Mouse (Mus musculus) heart, embryonic 12.5 days (tissue): ENCODE data around the gene Mcee. TPM values are rescaled to one million over a fixed set of nuclear protein-coding genes. Genes with fewer than 3 reads are reported as not detected.

Experiments used
- ATAC-seq: fragments of 200-750 bp; cut with Nextera tagmentation; 2 replicates; pipeline ENCODE4 v1.8.0; 2017; ENCODE audit warnings: moderate TSS enrichment, moderate library complexity; ENCODE audit not compliant: insufficient number of reproducible peaks, low FRiP score
- H3K27ac ChIP-seq: fragments of 300-500 bp; sonication (generic); 2 replicates; pipeline ENCODE4 v1.5.1; 2016; ENCODE audit warnings: mild to moderate bottlenecking, moderate library complexity; ENCODE audit not compliant: poor library complexity, severe bottlenecking
- H3K27me3 ChIP-seq: fragments of 300-500 bp; sonication (generic); replicated peaks from 2 replicates; pipeline ENCODE4 v1.6.1; 2016; ENCODE audit warnings: mild to moderate bottlenecking, moderate library complexity
- H3K36me3 ChIP-seq: fragments of 300-500 bp; sonication (generic); 2 replicates; pipeline ENCODE4 v1.6.1; 2016; ENCODE audit warnings: mild to moderate bottlenecking, moderate library complexity
- H3K4me1 ChIP-seq: fragments of 300-500 bp; sonication (generic); replicated peaks from 2 replicates; pipeline ENCODE4 v1.6.1; 2016; ENCODE audit warnings: mild to moderate bottlenecking
- H3K4me2 ChIP-seq: fragments of 300-500 bp; sonication (generic); 2 replicates; pipeline ENCODE4 v1.6.1; 2016; ENCODE audit warnings: mild to moderate bottlenecking, moderate library complexity
- H3K4me3 ChIP-seq: fragments of 300-500 bp; sonication (generic); 2 replicates; pipeline ENCODE4 v1.5.1; 2016; ENCODE audit warnings: mild to moderate bottlenecking
- H3K9ac ChIP-seq: fragments of 300-500 bp; sonication (generic); 2 replicates; pipeline ENCODE4 v1.6.1; 2016; ENCODE audit warnings: mild to moderate bottlenecking, moderate library complexity
- H3K9me3 ChIP-seq: fragments of 300-500 bp; sonication (generic); replicated peaks from 2 replicates; pipeline ENCODE4 v1.6.1; 2016; ENCODE audit warnings: mild to moderate bottlenecking, moderate library complexity
- WGBS: fragments of 180-500 bp; shearing (Covaris S2); methylation state at CpG from one replicate; pipeline ENCODE4 v1.1.7; 2016; 5-methylcytosine and 5-hydroxymethylcytosine counted together
- polyA plus RNA-seq: library from polyadenylated mRNA; unstranded; fragments of >200 nt; fragmentation: Nextera tagmentation; extraction: Ambion mirVana; gene quantifications from 2 replicates; pipeline ENCODE4 v1.2.1, GENCODE M21; 2016

Mcee gene
- polyA plus RNA-seq, 1 experiment from 2014 or later, result 95.2 TPM

DNA sequence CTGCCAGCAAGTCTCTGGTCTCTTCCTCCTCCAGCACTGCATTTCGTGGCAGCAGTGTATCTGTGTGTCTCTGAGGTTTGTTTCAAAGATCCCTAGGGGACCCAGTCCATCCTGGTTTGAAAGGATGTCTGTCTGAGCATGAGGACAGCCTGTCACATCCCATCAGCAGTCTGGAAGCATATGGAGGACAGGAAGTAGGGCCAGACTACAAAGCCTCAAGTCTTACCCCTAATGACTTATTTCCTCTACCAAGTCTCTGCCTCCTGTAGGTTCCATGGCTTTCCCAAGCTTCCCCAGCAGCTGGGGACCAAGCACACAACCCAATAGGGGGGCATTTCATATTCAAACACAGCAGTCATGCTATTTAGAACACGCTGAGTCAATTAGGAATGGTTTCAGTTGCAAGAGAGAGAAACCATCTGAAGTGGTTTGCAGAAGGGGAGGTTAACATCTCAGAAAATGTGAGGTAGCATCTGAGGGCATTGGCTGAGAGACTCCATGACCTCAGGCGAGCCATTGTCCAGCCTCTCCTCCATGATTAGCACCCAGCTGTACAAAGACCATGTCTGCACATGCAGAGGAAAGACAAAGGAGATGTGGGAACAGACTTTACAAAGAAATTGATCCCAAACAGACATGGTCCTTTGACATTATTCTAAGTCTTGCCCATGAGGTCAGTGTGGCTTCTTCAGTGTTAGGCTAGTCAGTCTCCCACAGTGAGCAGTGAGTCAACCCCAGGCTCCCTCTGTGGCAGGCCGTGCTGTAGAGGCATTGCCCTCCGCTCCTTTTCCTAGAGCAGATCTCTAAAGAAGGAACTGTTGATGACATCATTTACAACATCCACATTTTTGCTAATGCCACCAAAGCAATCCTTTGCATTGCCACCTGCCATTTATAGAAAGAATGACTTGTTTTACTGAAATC lies 47.5 kb downstream of the Mcee start:
- no peaks in the 10 kb centered on the region for H3K36me3 ChIP-seq
- no peak overlapping the region for H3K27ac ChIP-seq
- H3K27me3 ChIP-seq, result no peaks in the 10 kb centered on the region
- no peak overlapping the region for H3K9ac ChIP-seq
- no peak for ATAC-seq
- no peaks in the 10 kb centered on the region for H3K4me1 ChIP-seq
- H3K4me3 ChIP-seq, result no peak overlapping the region
- WGBS, result 58% methylated on average over 5 of the region's 5 CpGs
- H3K9me3 ChIP-seq, result no peaks in the 10 kb centered on the region
- no peak overlapping the region for H3K4me2 ChIP-seq

GRCm38 (mm10) chr7:64440519-64440918 lies 48.1 kb downstream of the Mcee start:
- Histone ChIP-seq H3K36me3 (no peaks in the 10 kb centered on the region), H3K4me2 (no peak overlapping the region), H3K4me1 (no peaks in the 10 kb centered on the region), H3K9ac (no peak overlapping the region), H3K27ac (no peak overlapping the region), H3K4me3 (no peak overlapping the region), H3K27me3 (no peaks in the 10 kb centered on the region), H3K9me3 (no peaks in the 10 kb centered on the region)
- 74% methylated on average over 8 of the region's 8 CpGs for WGBS
- ATAC-seq, result no peak

DNA sequence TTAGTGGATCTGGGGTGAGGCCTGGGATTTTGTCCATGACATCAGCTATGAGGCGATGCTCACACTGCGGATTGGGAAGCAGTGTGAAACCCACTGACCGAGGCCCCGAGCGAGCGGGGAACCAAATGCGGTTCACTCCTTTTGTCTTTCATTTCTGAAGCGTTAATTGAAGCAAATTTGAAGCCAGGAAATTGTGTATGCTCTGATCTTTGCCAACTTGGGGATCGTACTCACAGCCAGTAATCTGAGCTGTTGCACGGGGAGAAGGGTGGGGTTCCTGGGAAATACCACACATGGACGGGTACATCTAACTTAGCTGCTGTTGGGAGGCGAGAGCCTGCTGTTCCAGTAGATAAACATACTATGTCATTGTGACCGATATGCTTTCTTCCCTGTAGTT lies 58.2 kb downstream of the Mcee start:
- WGBS, result 76% methylated on average over 13 of the region's 13 CpGs
- Histone ChIP-seq H3K4me3 (no peak overlapping the region), H3K27me3 (no peaks in the 10 kb centered on the region), H3K27ac (no peak overlapping the region), H3K4me1 (no peaks in the 10 kb centered on the region), H3K9ac (no peak overlapping the region), H3K4me2 (no peak overlapping the region), H3K36me3 (no peaks in the 10 kb centered on the region), H3K9me3 (no peaks in the 10 kb centered on the region)
- no peak for ATAC-seq

DNA sequence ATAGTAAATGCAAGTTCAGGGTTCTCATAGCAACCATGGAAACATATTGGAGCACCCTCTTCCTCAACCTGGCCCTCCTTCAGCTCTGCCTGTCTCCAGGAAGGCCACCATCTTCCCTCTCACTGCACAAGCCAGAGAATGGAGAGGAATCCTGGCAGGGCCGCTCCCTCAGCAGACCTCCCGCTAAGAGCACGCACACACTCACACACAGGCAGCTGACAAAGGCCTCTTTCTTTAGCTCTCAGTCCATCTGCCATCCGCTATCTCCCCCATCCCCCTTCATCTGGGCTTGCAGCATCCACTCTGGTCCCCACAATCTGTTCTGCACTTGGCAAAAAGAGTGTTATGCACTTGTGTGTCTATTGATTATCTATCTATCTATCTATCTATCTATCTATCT lies 59.0 kb downstream of the Mcee start:
- H3K9ac ChIP-seq, result no peak overlapping the region
- WGBS, result 77% methylated on average over 4 of the region's 4 CpGs
- H3K4me2 ChIP-seq, result no peak overlapping the region
- no peaks in the 10 kb centered on the region for H3K9me3 ChIP-seq
- no peaks in the 10 kb centered on the region for H3K36me3 ChIP-seq
- no peaks in the 10 kb centered on the region for H3K4me1 ChIP-seq
- no peak for ATAC-seq
- H3K4me3 ChIP-seq, result no peak overlapping the region
- H3K27ac ChIP-seq, result no peak overlapping the region
- H3K27me3 ChIP-seq, result no peaks in the 10 kb centered on the region

GRCm38 (mm10) chr7:64451861-64452382 lies 59.5 kb downstream of the Mcee start:
- no peak overlapping the region for H3K9ac ChIP-seq
- no peak for ATAC-seq
- 76% methylated on average over 5 of the region's 5 CpGs for WGBS
- H3K36me3 ChIP-seq, result no peaks in the 10 kb centered on the region
- no peaks in the 10 kb centered on the region for H3K27me3 ChIP-seq
- no peak overlapping the region for H3K4me2 ChIP-seq
- no peaks in the 10 kb centered on the region for H3K9me3 ChIP-seq
- H3K4me1 ChIP-seq, result no peaks in the 10 kb centered on the region
- H3K27ac ChIP-seq, result no peak overlapping the region
- no peak overlapping the region for H3K4me3 ChIP-seq

DNA sequence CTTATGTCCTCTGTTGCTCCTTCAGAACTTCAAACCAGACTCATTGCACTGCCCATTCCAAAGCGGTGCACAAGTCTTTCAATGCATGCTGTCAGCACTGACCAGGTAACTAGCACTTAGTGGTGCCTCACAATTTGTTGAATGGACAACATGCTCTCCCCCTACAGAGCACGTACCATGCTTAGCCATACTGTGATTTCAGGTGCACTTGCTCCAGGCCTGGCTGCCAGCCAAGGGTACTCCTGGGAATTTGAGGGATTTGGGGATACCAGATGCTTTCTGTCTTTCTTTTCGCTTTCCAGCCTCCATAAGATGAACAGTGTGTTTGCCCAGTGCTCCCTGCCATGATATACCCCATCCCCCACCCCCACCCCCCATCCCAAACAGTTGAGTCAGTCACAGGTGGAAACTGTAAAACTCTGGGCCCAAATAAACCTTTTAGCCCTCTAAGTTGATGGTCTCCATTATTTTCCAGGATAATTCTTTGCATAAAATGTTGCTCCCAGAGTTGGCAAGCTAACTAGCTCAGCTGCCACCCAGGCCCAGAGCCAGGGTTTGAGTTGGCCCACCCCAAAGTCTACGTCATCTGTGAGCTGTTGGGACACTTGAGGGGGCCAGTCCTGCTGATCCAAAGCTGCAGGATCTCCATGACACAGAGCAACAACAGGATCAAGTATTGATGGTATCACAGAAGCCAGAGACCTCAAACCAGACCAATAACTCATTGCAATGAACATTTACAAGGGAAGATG lies 60.2 kb downstream of the Mcee start:
- no peak overlapping the region for H3K4me2 ChIP-seq
- H3K9me3 ChIP-seq, result no peaks in the 10 kb centered on the region
- H3K36me3 ChIP-seq, result no peaks in the 10 kb centered on the region
- no peaks in the 10 kb centered on the region for H3K4me1 ChIP-seq
- no peak overlapping the region for H3K4me3 ChIP-seq
- no peaks in the 10 kb centered on the region for H3K27me3 ChIP-seq
- WGBS, result 80% methylated on average over 4 of the region's 4 CpGs
- H3K27ac ChIP-seq, result no peak overlapping the region
- ATAC-seq, result no peak
- H3K9ac ChIP-seq, result no peak overlapping the region

- no peaks in the 10 kb centered on the region for H3K4me1 ChIP-seq
- no peaks in the 10 kb centered on the region for H3K27me3 ChIP-seq
- ATAC-seq, result no peak
- 76% methylated on average over 4 of the region's 4 CpGs for WGBS
- no peaks in the 10 kb centered on the region for H3K9me3 ChIP-seq
- H3K4me2 ChIP-seq, result no peak overlapping the region
- H3K9ac ChIP-seq, result no peak overlapping the region
- H3K4me3 ChIP-seq, result no peak overlapping the region
- no peaks in the 10 kb centered on the region for H3K36me3 ChIP-seq
- no peak overlapping the region for H3K27ac ChIP-seq
These were observed 63.8 kb downstream of the Mcee start for GRCm38 (mm10) chr7:64456176-64456575.

DNA sequence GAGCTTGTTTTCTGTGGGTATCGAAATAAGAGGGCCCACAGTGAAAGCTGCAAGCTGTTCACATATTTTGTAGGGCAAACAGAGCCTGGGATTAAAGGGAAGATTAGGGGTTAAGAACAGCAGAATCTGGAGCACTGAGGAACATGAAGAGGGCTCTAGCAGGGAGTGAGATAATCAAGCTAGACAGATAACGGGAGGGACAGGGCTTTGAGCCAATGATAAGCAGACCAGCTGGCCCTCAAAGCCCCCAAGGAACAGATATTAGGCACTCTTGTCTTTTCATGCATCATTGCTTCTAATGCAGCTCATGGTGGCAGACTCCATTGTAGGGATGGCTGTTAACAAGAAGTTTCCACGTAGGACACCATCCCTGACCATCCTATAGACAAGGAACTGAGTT lies 64.3 kb downstream of the Mcee start:
- no peak overlapping the region for H3K4me2 ChIP-seq
- H3K9ac ChIP-seq, result no peak overlapping the region
- WGBS, result 42% methylated on average over 3 of the region's 3 CpGs
- 0 out of 2 replicates have a peak, but pooled peaks cover 2% of the 10 kb centered on the region for H3K9me3 ChIP-seq
- no peak for ATAC-seq
- no peak overlapping the region for H3K4me3 ChIP-seq
- H3K4me1 ChIP-seq, result no peaks in the 10 kb centered on the region
- no peaks in the 10 kb centered on the region for H3K36me3 ChIP-seq
- H3K27me3 ChIP-seq, result no peaks in the 10 kb centered on the region
- H3K27ac ChIP-seq, result no peak overlapping the region

GRCm38 (mm10) chr7:64457811-64458210 lies 65.4 kb downstream of the Mcee start:
- H3K27me3 ChIP-seq, result no peaks in the 10 kb centered on the region
- peaks cover 7% of the 10 kb centered on the region; the same call in 1 of the 2 replicates for H3K9me3 ChIP-seq
- H3K4me3 ChIP-seq, result no peak overlapping the region
- H3K27ac ChIP-seq, result no peak overlapping the region
- 82% methylated on average over 2 of the region's 2 CpGs for WGBS
- H3K4me2 ChIP-seq, result no peak overlapping the region
- no peaks in the 10 kb centered on the region for H3K4me1 ChIP-seq
- H3K36me3 ChIP-seq, result no peaks in the 10 kb centered on the region
- ATAC-seq, result no peak
- no peak overlapping the region for H3K9ac ChIP-seq
